Mouse (Mus musculus): ENCODE results near the gene Il10.
A peak's percentile ranks its signal among the peaks of the same experiment; 100 is the strongest.

Gene Il10

DNA sequence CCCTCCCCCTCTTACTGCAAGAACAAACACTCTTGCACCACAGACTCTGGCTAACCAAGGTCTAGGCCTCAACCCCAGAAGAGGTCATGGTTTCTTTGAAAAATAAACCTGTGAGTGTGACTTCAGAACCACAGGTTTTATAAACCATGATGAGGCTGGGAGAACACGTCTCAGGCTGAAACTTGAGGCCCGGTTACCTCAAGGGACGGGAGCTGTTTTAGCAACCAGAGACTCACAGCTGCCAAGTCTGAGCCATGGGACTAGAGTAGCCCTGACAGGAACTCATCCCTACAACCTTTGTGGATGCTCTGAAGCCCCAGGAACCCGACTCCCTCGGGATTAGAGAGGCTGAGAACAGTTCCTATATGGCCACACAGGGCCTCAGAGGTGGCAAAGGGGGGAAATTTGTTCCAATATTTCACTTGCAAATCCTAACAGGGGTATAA is 29.7 kb downstream of the Il10 start:
- DNase-seq (ENCODE audit: low read depth, low spot score) = no peak
- Histone ChIP-seq H3K36me3 (ENCODE audit: control insufficient read depth, insufficient read depth, low read length, poor library complexity, severe bottlenecking) (peaks cover 2% of the 10 kb centered on the region), H3K27me3 (ENCODE audit: control insufficient read depth, insufficient read depth, low read length, poor library complexity, severe bottlenecking) (no peaks in the 10 kb centered on the region)

DNA sequence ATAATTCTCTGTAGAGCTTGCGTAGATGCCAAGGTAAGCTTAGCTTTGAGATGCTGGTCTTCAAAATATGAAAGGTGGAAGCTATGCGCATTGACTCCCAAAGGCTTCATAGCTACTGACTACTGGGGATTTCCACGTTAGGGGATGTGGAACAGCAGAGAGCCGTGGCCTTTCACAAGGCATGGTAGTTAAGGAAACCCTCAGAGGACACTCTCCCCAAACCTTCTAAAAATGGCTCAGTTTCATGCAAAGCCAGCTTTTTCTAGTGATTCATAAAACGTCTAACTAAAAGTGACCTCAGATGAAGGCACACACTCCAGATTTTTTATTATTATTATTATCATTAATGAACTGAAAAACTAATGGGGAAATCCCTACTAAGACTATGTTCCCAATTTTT is 30.4 kb downstream of the Il10 start:
- DNase-seq (ENCODE audit: low read depth, low spot score) = no peak
- Histone ChIP-seq H3K27me3 (ENCODE audit: control insufficient read depth, insufficient read depth, low read length, poor library complexity, severe bottlenecking) (no peaks in the 10 kb centered on the region), H3K36me3 (ENCODE audit: control insufficient read depth, insufficient read depth, low read length, poor library complexity, severe bottlenecking) (peaks cover 2% of the 10 kb centered on the region)

DNA sequence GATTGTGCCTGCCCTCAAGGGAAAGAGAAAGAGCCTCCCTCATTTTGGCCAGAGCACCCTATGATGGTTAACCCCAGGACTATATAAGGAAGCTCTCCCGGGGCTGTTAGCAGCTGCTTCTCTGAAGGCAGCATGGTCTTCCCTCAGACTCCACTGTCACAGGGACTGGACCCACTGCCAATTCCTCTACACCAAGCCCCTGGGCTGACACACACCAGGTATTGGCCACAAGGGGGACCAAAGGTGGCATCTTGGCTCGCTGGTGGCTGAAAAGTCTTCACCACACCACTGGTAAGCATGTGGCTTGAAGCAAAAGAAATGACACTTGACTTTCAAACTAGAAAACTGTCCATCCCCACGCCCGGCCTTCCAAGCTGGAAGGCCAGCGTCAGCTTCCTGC is 31.0 kb downstream of the Il10 start:
- DNase-seq (ENCODE audit: low read depth, low spot score) = no peak
- peaks cover 4% of the 10 kb centered on the region for H3K36me3 ChIP-seq (ENCODE audit: control insufficient read depth, insufficient read depth, low read length, poor library complexity, severe bottlenecking)
- H3K27me3 ChIP-seq (ENCODE audit: control insufficient read depth, insufficient read depth, low read length, poor library complexity, severe bottlenecking) = no peaks in the 10 kb centered on the region

DNA sequence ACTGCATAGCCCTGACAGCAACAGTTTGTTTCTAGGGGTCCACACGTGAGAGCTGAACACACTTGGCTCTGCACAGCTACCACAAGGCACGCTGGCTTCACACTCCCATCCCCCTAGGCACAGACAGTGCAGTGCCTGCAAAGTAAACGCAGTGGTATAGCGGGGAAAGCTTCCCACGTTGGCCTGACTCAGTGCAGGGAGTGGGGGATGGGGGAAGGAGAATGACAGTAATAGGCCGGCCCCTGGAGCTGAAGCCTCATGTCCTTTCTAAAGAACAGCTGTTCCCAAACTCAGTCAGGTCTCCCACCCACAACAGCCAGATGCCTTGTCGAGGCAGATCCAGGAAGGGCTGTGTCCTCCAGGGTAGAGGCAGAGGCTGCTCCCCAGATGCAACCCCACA is 31.4 kb downstream of the Il10 start:
- no peak for DNase-seq (ENCODE audit: low read depth, low spot score)
- H3K27me3 ChIP-seq (ENCODE audit: control insufficient read depth, insufficient read depth, low read length, poor library complexity, severe bottlenecking) = no peaks in the 10 kb centered on the region
- peaks cover 4% of the 10 kb centered on the region for H3K36me3 ChIP-seq (ENCODE audit: control insufficient read depth, insufficient read depth, low read length, poor library complexity, severe bottlenecking)

DNA sequence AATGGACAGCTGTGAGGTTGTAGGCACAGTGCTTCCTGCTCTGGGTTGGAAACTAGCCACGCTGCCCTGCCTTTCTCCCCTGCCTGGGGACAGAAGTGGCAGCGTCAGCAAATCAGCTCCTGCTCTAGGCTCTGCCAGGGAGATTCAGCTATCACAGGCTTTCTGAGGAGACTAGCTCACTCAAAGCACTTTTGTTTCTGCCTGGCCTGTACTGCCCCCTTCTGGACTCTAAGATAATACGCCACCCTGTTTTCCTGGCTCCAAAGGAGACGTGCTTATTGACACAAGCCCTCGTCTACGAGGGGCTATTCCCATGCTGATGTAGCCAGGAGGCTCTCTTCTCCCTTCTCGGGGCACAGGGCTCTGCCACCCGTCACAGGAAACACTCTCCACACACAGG is 33.6 kb downstream of the Il10 start:
- DNase-seq (ENCODE audit: low read depth, low spot score) = peak; percentile 80
- no peaks in the 10 kb centered on the region for H3K27me3 ChIP-seq (ENCODE audit: control insufficient read depth, insufficient read depth, low read length, poor library complexity, severe bottlenecking)
- peaks cover 8% of the 10 kb centered on the region for H3K36me3 ChIP-seq (ENCODE audit: control insufficient read depth, insufficient read depth, low read length, poor library complexity, severe bottlenecking)

DNA sequence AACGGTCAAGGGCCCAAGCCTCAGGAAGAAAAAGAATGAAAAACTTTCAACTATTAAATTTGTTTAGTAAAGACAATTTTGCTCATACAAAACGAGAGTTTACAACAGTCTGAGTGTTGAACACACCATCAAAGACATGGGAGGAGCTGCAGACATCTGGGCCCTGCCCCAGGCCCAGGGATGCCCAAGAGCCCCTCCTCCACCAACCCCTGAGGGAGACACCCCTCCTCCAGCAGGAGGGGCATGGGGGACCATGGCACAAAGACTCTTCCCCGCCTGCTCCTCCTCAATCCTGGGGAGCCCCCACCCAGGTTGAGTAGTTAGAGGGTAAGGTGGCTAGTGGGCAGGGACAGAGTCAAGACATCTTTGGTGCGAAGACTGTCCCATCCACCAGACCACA is 34.0 kb downstream of the Il10 start:
- Histone ChIP-seq H3K27me3 (ENCODE audit: control insufficient read depth, insufficient read depth, low read length, poor library complexity, severe bottlenecking) (no peaks in the 10 kb centered on the region), H3K36me3 (ENCODE audit: control insufficient read depth, insufficient read depth, low read length, poor library complexity, severe bottlenecking) (peaks cover 8% of the 10 kb centered on the region)
- DNase-seq (ENCODE audit: low read depth, low spot score) = no peak

DNA sequence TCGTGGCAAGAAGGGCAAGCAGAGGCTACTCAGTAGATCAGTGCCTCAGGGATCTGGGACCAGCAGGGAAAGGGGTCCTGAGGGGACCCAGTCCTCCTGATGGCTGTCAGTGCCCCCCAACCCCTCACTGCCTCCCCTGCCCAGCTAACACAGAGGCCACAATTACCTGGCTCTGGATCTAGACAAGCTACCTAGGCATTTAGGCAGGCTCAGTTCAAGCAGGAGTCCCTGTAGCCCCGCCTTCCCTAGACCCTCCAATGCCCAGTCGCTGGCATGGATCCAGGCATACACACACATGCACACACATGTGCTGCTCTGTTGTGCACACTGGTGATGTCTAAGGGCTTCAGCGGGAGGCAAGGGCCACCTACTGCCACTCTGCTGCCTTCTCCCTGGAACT is 34.6 kb downstream of the Il10 start:
- Histone ChIP-seq H3K27me3 (ENCODE audit: control insufficient read depth, insufficient read depth, low read length, poor library complexity, severe bottlenecking) (no peaks in the 10 kb centered on the region), H3K36me3 (ENCODE audit: control insufficient read depth, insufficient read depth, low read length, poor library complexity, severe bottlenecking) (peaks cover 8% of the 10 kb centered on the region)
- no peak for DNase-seq (ENCODE audit: low read depth, low spot score)

DNA sequence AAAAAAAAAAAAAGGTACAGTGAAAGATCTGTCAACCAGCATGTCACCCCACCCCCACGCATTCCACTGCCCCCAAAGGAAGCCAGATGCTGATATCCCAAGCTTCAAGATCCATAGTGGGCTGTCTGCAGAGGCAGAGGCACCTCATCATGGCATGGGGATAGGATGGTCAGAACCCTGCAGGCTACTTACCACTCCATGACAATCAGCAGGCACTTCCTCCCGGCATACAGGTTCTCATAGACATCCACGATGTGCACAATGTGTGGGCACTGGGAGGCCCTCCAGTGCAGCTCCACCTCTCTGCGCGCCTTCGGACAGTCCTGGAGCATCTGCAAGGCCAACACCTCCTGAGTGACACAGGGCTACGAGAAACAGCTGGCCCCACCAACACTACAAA is 38.8 kb downstream of the Il10 start:
- DNase-seq (ENCODE audit: low read depth, low spot score) = no peak
- H3K36me3 ChIP-seq (ENCODE audit: control insufficient read depth, insufficient read depth, low read length, poor library complexity, severe bottlenecking) = peaks cover 6% of the 10 kb centered on the region
- H3K27me3 ChIP-seq (ENCODE audit: control insufficient read depth, insufficient read depth, low read length, poor library complexity, severe bottlenecking) = no peaks in the 10 kb centered on the region

DNA sequence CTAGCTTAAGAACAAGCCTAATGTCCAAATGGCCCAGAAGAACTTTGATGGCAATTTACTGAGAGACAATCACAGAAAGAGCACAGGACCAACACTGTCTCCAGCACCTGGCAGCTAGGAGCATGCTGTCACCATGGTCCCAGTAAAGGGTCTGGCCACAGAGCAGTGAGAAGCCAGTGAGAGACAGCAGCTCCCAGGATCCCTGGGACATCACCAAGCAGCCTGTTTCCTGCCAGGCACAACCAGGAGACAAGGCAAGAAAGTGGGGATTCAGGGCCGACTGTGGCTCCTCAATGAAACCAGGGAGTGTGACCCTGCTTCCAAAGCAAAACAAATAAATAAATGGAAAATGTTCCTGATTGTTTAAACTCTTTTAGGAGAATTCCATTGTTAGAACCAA is 39.8 kb downstream of the Il10 start:
- no peaks in the 10 kb centered on the region for H3K27me3 ChIP-seq (ENCODE audit: control insufficient read depth, insufficient read depth, low read length, poor library complexity, severe bottlenecking)
- DNase-seq (ENCODE audit: low read depth, low spot score) = no peak

DNA sequence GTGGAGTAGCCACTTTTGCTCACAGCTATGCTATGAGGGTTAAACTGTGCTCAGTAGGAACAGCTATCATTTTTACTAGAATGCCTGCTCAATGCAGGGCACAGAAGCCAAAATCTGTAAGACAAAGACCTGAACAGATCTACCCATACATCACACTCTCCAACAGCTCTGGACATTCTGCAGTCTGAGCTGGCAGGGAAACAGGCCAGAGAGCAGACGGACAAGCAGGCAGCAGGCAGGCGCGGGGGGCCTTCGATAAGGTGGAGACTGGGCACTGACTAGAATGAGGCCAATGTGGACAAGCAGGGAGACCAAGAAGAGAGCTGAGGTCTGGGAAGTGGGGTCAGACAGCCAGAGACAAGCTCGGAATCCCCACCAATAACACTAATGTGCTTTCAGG is 40.2 kb downstream of the Il10 start:
- Histone ChIP-seq H3K36me3 (ENCODE audit: control insufficient read depth, insufficient read depth, low read length, poor library complexity, severe bottlenecking) (peaks cover 6% of the 10 kb centered on the region), H3K27me3 (ENCODE audit: control insufficient read depth, insufficient read depth, low read length, poor library complexity, severe bottlenecking) (no peaks in the 10 kb centered on the region)
- no peak for DNase-seq (ENCODE audit: low read depth, low spot score)

More for the DNA sequence above, 39.8 kb downstream of the Il10 start:
- peaks cover 6% of the 10 kb centered on the region for H3K36me3 ChIP-seq (ENCODE audit: control insufficient read depth, insufficient read depth, low read length, poor library complexity, severe bottlenecking)

DNA sequence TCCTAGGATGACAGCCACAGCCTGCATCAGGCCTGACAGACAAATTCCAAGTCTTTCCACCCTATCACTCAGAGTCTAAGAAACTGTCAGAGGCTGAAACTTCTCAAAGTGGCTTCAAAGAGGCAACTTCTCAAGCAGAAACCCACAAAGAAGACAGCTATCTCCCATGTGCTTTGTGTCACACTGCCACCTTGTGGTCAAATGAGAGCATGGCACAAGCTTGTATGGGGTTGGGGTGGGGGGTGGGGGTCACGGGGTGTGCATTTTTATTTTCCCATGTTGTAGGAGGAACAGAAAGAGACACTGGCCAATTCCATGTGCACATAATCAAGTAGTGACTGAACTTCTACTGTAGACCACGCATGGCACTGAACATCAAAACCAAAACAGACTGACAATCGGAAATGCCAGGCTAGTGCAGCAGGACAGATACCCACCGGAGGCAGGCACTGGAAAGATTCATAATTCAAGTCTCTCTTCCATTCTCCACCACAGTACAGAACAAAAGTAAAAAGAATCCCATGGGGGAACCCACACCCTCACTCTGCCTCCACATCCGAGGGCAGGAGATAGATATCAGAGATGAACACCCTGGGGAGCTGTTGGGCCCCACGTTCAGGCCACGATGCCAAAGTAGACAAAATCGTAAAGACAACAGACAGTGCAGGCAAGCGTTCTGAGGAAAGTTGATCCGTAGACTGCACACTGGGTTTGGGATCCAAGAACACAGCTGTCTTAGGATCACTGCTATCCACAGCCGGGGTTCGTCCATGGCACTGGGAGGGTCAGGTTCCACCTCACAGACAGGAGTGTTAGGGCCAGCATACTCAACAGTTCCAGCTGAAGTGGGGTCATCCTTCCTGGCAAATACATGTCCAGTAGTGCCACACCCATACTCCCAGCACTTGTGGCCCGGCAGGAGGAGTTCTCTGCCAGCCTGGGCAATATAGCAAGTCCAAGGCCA is 40.9 kb downstream of the Il10 start:
- DNase-seq (ENCODE audit: low read depth, low spot score) = peak; percentile 82
- H3K27me3 ChIP-seq (ENCODE audit: control insufficient read depth, insufficient read depth, low read length, poor library complexity, severe bottlenecking) = no peaks in the 10 kb centered on the region

DNA sequence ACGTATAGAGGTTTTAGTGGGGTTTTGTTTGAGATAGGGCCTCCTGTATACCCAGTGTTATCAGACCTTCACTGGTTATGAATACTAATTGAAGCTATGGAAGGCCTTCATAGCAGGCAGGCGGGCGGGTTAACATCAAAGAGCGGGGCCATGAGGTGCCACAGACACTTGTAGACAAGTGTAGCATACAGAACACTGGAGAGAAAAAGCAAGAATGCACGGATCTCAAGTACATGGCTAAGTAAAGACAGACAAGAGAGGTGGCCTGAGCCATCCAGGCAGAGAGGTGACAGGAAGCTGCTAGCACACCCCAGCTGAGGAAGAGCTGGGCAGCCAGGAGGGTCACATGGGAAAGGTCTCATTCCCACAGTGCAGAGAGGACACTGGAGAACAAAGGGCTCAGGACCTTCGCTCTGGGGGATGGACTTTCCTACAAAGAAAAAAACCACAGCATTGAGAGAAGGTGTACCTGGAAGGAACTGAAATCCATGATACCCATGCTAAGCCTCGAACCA is 42.2 kb downstream of the Il10 start:
- DNase-seq (ENCODE audit: low read depth, low spot score) = no peak
- H3K36me3 ChIP-seq (ENCODE audit: control insufficient read depth, insufficient read depth, low read length, poor library complexity, severe bottlenecking) = peaks cover 4% of the 10 kb centered on the region
- H3K27me3 ChIP-seq (ENCODE audit: control insufficient read depth, insufficient read depth, low read length, poor library complexity, severe bottlenecking) = no peaks in the 10 kb centered on the region

More for the DNA sequence above, 40.9 kb downstream of the Il10 start:
- peaks cover 4% of the 10 kb centered on the region for H3K36me3 ChIP-seq (ENCODE audit: control insufficient read depth, insufficient read depth, low read length, poor library complexity, severe bottlenecking)

DNA sequence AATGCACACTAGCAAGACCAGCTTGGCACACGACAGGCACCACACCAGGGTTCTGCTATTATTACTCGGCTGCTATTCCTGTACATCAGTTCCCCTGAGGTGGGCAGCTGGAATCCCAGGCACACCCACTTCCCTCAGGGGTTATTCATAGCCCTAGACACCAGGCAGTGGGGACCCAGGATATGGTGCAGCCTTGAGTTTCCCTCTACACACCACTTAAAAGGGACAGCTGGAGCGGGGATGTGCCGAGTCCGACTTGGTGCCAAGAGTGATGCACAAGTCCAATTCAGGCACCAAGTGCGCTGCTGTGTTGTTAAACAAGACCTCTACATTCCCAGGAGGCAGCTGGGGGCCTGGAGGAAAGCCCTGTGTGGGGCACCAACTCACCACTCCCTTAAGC is 43.2 kb downstream of the Il10 start:
- Histone ChIP-seq H3K27me3 (ENCODE audit: control insufficient read depth, insufficient read depth, low read length, poor library complexity, severe bottlenecking) (no peaks in the 10 kb centered on the region), H3K36me3 (ENCODE audit: control insufficient read depth, insufficient read depth, low read length, poor library complexity, severe bottlenecking) (peaks cover 1% of the 10 kb centered on the region; the same call in 1 of the 2 replicates)
- no peak for DNase-seq (ENCODE audit: low read depth, low spot score)

DNA sequence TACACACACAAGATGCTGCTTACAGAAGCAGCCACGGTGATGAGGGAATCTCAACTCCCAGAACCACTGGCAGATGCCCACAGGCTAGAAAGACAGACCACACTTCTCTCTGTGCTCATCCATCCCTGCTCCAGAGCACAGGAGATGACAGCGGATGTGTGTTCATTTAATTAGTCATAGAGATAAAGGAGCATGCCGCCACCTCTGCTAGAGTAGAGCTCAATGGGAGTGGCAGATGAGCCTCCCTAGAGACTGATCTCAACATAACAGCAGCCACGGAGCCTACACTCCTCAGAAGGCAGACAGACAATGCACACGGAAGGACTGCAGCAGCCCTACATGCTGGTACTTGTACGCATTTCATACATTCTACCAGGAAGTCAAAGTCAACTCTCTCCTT is 44.6 kb downstream of the Il10 start:
- no peak for DNase-seq (ENCODE audit: low read depth, low spot score)
- Histone ChIP-seq H3K27me3 (ENCODE audit: control insufficient read depth, insufficient read depth, low read length, poor library complexity, severe bottlenecking) (no peaks in the 10 kb centered on the region), H3K36me3 (ENCODE audit: control insufficient read depth, insufficient read depth, low read length, poor library complexity, severe bottlenecking) (no peaks in the 10 kb centered on the region)

DNA sequence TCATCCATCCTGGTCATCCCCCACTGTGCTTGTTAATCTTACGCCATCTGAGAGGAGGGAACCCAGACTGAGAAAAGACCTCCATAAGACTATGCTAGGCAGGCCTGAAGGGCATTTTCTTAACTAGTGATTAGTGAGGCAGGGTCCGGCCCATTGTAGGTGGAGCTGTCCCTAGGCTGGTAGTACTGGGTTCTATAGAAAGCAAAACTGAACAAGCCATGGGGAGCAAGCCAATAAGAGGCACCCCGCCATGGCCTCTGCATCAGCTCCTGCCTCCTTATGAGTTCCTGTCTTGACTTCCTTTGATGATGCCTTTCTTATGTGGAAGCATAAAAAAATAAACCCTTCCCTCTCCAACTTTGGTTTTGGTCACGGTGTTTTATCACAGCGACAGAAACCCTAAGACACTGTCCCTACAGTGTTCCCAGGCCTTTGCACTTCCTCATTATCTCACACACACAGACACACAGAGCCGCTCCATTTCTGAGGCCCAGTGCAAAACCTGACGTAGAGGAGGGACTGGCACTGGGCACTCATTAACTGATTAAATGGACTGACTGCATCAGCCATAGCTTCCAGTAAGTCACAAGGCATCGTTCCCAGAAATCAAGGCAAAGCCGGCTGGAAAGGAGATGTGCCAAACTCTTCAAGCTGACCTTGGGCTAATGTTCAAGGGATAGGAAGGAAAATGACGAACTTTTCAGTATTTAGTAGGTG is 48.5 kb downstream of the Il10 start:
- DNase-seq (ENCODE audit: low read depth, low spot score) = no peak
- no peaks in the 10 kb centered on the region for H3K36me3 ChIP-seq (ENCODE audit: control insufficient read depth, insufficient read depth, low read length, poor library complexity, severe bottlenecking)
- H3K27me3 ChIP-seq (ENCODE audit: control insufficient read depth, insufficient read depth, low read length, poor library complexity, severe bottlenecking) = no peaks in the 10 kb centered on the region
